Mouse (Mus musculus): ENCODE measurements at regions not wholly inside any gene's neighbourhood (a gene's known extent, or its start where the extent isn't known, plus 50 kb on each side); places are given as distances from the start of the nearest gene placed in this dataset.

GRCm38 (mm10) chr8:90740963-90741733 lies 76.0 kb downstream of the Gm19935 start:
- H3K27ac ChIP-seq (ENCODE audit: insufficient read depth, low read depth): no peak overlapping the region
- TF ChIP-seq KAT2A (IDR thresholded peaks at IDR 0.05; ENCODE audit: insufficient replicate concordance, low read length): no peak
- no peaks in the 10 kb centered on the region for H3K9me3 ChIP-seq (replicated peaks; ENCODE audit: low read length)
- in situ Hi-C loops (cut with MboI; ENCODE audit: low pct_ligation_motif_present, low pct_unique_long_range_greater_than_20kb, low sequenced_read_pairs): no loop called here
- H3K27me3 ChIP-seq (replicated peaks): no peaks in the 10 kb centered on the region
- dilution Hi-C loops (cut with MboI; ENCODE audit: extremely low pct_ligation_motif_present, extremely low pct_unique_long_range_greater_than_20kb, low sequenced_read_pairs): no loop called here
- H3K4me1 ChIP-seq (ENCODE audit: control insufficient read depth in 1 of 2, insufficient read depth in 2 of 2): peaks cover 0 to 3% of the 10 kb centered on the region in 2 experiments; a peak in 1 of 4 replicates
- no peaks in the 10 kb centered on the region for H3K79me2 ChIP-seq (replicated peaks; ENCODE audit: control insufficient read depth, extremely low read depth, insufficient read depth, poor library complexity, severe bottlenecking)
- DNase-seq (ENCODE audit: extremely low read depth): no peak
- H3K36me3 ChIP-seq (replicated peaks in 1 of 2; ENCODE audit: control insufficient read depth in 1 of 2, insufficient read depth in 1 of 2, low read length in 1 of 2): no peaks in the 10 kb centered on the region
- H3K4me2 ChIP-seq (ENCODE audit: insufficient read depth, low read depth, poor library complexity, severe bottlenecking): no peak overlapping the region
- no peak overlapping the region for H3K9ac ChIP-seq (ENCODE audit: insufficient read depth, low read depth)
- H3K4me3 ChIP-seq (replicated peaks in 1 of 3; ENCODE audit: low read depth in 2 of 3, low read length in 2 of 3, poor library complexity in 1 of 3): no peak overlapping the region

- Histone ChIP-seq H3K9ac (ENCODE audit: insufficient read depth, low read depth) (no peak overlapping the region), H3K36me3 (replicated peaks in 1 of 2; ENCODE audit: control insufficient read depth in 1 of 2, insufficient read depth in 1 of 2, low read length in 1 of 2) (no peaks in the 10 kb centered on the region), H3K79me2 (replicated peaks; ENCODE audit: control insufficient read depth, extremely low read depth, insufficient read depth, poor library complexity, severe bottlenecking) (no peaks in the 10 kb centered on the region), H3K27me3 (replicated peaks) (no peaks in the 10 kb centered on the region), H3K4me3 (replicated peaks in 1 of 3; ENCODE audit: low read depth in 2 of 3, low read length in 2 of 3, poor library complexity in 1 of 3) (no peak overlapping the region), H3K9me3 (replicated peaks; ENCODE audit: low read length) (no peaks in the 10 kb centered on the region), H3K4me2 (ENCODE audit: insufficient read depth, low read depth, poor library complexity, severe bottlenecking) (no peak overlapping the region), H3K4me1 (ENCODE audit: control insufficient read depth in 1 of 2, insufficient read depth in 2 of 2) (peaks cover 0 to 3% of the 10 kb centered on the region in 2 experiments; a peak in 1 of 4 replicates), H3K27ac (ENCODE audit: insufficient read depth, low read depth) (no peak overlapping the region)
- dilution Hi-C loops (cut with MboI; ENCODE audit: extremely low pct_ligation_motif_present, extremely low pct_unique_long_range_greater_than_20kb, low sequenced_read_pairs) (no loop called here), in situ Hi-C loops (cut with MboI; ENCODE audit: low pct_ligation_motif_present, low pct_unique_long_range_greater_than_20kb, low sequenced_read_pairs) (no loop called here)
- DNase-seq (ENCODE audit: extremely low read depth): no peak
- no peak for TF ChIP-seq JUND (conservative IDR thresholded peaks at IDR 0.05; ENCODE audit: low read depth, low read length)
- no peak for TF ChIP-seq MAX (IDR thresholded peaks at IDR 0.05; ENCODE audit: low read length)
- TF ChIP-seq IRF4 (IDR thresholded peaks at IDR 0.05; ENCODE audit: low read depth, low read length): no peak
- no peak for TF ChIP-seq ZKSCAN1 (IDR thresholded peaks at IDR 0.05; ENCODE audit: borderline replicate concordance, low read depth, low read length)
- no peak for TF ChIP-seq UBTF (IDR thresholded peaks at IDR 0.05; ENCODE audit: low read depth, low read length)
- TF ChIP-seq JUN (IDR thresholded peaks at IDR 0.05; ENCODE audit: insufficient read depth, low read depth, low read length): no peak
- no peak for TF ChIP-seq MAZ (IDR thresholded peaks at IDR 0.05; ENCODE audit: low read depth, low read length)
- no peak for TF ChIP-seq ZNF384 (IDR thresholded peaks at IDR 0.05; ENCODE audit: low read depth, low read length)
- no peak for TF ChIP-seq NRF1 (IDR thresholded peaks at IDR 0.05; ENCODE audit: low read depth, low read length)
- no peak for TF ChIP-seq TCF12 (IDR thresholded peaks at IDR 0.05; ENCODE audit: low read depth, low read length)
- TF ChIP-seq POLR2AphosphoS2 (IDR thresholded peaks at IDR 0.05; ENCODE audit: low read depth, low read length): no peak
- TF ChIP-seq KAT2A (IDR thresholded peaks at IDR 0.05; ENCODE audit: insufficient replicate concordance, low read length): no peak
- no peak for TF ChIP-seq TBP (conservative IDR thresholded peaks at IDR 0.05; ENCODE audit: low read depth, low read length)
- TF ChIP-seq SIN3A (IDR thresholded peaks at IDR 0.05; ENCODE audit: low read length): no peak
- no peak for TF ChIP-seq MAFK (IDR thresholded peaks at IDR 0.05; ENCODE audit: insufficient replicate concordance, low read length)
- TF ChIP-seq MXI1 (IDR thresholded peaks at IDR 0.05; ENCODE audit: low read depth, low read length): no peak
- no peak for TF ChIP-seq ETS1 (conservative IDR thresholded peaks at IDR 0.05; ENCODE audit: low read depth, low read length)
- TF ChIP-seq CTCF (conservative IDR thresholded peaks at IDR 0.05 in 1 of 2, IDR thresholded peaks at IDR 0.05 in 1 of 2; ENCODE audit: low read depth in 2 of 2, low read length in 2 of 2): no peak
- TF ChIP-seq BHLHE40 (IDR thresholded peaks at IDR 0.05; ENCODE audit: low read depth, low read length): no peak
Observed at GRCm38 (mm10) chr8:90740302-90740962, 76.8 kb downstream of the Gm19935 start.

All from CH12.LX (cell line).